Mouse (Mus musculus): ENCODE measurements at regions not wholly inside any gene's neighbourhood (a gene's known extent, or its start where the extent isn't known, plus 50 kb on each side); places are given as distances from the start of the nearest gene placed in this dataset.
"Not testable (repeated sequence)": the region's sequence is repeated elsewhere in the genome, so short reads cannot be mapped to it uniquely, and the experiment has no call there.

DNA sequence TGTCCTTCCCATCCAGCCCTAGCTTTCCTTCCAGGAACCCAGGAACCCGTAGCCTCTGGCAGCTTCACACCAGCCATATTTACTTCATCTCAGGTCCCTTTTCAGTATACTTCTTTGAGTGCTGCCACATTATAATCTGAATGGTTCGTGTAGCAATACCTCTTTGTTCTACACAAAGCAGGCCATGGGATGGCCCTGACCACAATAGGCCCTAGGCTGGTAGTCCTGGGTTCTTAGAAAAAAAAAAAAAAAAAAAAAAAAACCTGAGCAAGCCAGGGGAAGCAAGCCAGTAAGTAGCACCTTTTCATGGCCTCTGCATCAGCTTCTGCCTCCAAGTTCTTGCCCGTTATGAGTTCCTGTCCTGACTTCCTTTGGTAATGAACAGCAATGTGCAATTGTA is 177.6 kb downstream of the Diras2 start:
- Histone ChIP-seq H3K9me3 (peaks cover 8% of the 10 kb centered on the region), H3K9ac (replicated peaks) (no peak overlapping the region)

DNA sequence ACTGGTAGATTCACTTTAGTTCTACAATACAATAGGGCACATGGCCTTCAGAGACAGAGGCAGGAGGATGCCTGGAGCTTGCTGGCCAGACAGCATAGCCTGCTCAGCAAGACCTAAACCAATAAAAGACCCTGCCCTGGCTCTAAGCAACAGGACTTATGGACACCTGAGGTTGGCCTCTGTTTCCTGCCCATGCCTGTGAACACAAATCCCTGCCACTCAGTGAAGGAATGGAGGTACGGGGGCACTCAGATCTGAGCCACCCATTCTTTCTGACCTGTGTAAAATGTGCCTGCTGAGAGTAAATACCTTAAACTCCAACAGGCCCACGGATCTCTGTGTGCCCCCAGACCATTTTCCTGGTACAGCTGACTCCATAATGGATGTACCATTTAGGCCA is 177.1 kb downstream of the Diras2 start:
- Histone ChIP-seq H3K27me3 (no peaks in the 10 kb centered on the region), H3K4me2 (no peak overlapping the region), H3K4me3 (replicated peaks) (no peak overlapping the region), H3K4me1 (replicated peaks) (no peaks in the 10 kb centered on the region), H3K9me3 (peaks cover 8% of the 10 kb centered on the region), H3K36me3 (no peaks in the 10 kb centered on the region), H3K9ac (replicated peaks) (no peak overlapping the region), H3K27ac (no peak overlapping the region)
- ATAC-seq (ENCODE audit: insufficient number of reproducible peaks, insufficient read depth, low FRiP score, low TSS enrichment, low read depth): no peak
- WGBS: 75% methylated on average over 2 of the region's 2 CpGs

More for the DNA sequence above, 177.6 kb downstream of the Diras2 start:
- Histone ChIP-seq H3K36me3 (no peaks in the 10 kb centered on the region), H3K4me1 (replicated peaks) (no peaks in the 10 kb centered on the region), H3K27ac (no peak overlapping the region), H3K4me2 (no peak overlapping the region), H3K4me3 (replicated peaks) (no peak overlapping the region), H3K27me3 (no peaks in the 10 kb centered on the region)
- no peak for ATAC-seq (ENCODE audit: insufficient number of reproducible peaks, insufficient read depth, low FRiP score, low TSS enrichment, low read depth)
- 84% methylated on average over 3 of the region's 3 CpGs for WGBS

DNA sequence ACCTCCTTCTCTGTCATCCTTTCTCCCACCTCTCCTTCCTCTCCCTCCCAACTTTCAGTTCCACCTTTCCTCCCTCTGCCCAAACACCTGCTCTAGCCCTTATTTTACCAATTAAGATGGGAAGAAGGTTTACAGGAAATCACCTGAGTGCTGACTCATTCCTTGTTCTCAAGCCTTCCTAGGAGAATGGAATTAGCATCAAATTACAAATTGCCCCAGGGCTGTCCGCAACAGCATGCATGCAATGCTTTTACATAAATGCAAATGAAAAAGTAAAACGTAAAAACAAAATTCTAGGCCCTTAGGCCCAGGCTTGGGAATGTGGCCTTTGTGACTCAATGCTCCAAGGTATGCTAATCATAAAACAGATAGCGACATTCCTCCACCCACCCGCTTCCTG is 175.2 kb downstream of the Diras2 start:
- not testable (repeated sequence) for ATAC-seq (ENCODE audit: insufficient number of reproducible peaks, insufficient read depth, low FRiP score, low TSS enrichment, low read depth); H3K4me3 ChIP-seq (replicated peaks); H3K27ac ChIP-seq; H3K27me3 ChIP-seq; H3K36me3 ChIP-seq; H3K9ac ChIP-seq (replicated peaks); H3K9me3 ChIP-seq; H3K4me1 ChIP-seq (replicated peaks); H3K4me2 ChIP-seq
- 87% methylated on average over 4 of the region's 4 CpGs for WGBS

DNA sequence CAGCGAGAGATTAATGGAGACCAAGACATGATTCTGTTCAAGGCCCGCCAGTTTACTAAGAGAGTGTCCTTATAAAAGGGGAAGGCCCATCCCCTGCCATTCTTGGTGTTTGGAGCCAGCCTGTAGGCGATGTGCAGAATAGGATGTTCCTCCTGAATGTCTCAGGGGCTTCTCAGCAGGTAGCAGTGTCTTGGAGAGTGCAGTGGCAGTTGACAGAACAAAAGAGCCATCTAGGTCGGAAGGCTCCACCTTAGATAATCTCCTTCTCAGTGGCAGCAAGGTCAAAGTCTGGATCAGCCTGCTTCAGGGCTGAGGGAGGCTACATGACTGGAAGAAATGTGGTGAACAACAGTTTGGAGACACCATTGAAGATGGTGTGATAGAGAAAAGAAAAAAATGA is 171.7 kb downstream of the Diras2 start:
- not testable (repeated sequence) for ATAC-seq (ENCODE audit: insufficient number of reproducible peaks, insufficient read depth, low FRiP score, low TSS enrichment, low read depth); H3K27ac ChIP-seq; H3K4me3 ChIP-seq (replicated peaks); H3K9ac ChIP-seq (replicated peaks); H3K4me1 ChIP-seq (replicated peaks); H3K4me2 ChIP-seq; H3K9me3 ChIP-seq; H3K36me3 ChIP-seq; H3K27me3 ChIP-seq
- WGBS: 80% methylated on average over 4 of the region's 4 CpGs

DNA sequence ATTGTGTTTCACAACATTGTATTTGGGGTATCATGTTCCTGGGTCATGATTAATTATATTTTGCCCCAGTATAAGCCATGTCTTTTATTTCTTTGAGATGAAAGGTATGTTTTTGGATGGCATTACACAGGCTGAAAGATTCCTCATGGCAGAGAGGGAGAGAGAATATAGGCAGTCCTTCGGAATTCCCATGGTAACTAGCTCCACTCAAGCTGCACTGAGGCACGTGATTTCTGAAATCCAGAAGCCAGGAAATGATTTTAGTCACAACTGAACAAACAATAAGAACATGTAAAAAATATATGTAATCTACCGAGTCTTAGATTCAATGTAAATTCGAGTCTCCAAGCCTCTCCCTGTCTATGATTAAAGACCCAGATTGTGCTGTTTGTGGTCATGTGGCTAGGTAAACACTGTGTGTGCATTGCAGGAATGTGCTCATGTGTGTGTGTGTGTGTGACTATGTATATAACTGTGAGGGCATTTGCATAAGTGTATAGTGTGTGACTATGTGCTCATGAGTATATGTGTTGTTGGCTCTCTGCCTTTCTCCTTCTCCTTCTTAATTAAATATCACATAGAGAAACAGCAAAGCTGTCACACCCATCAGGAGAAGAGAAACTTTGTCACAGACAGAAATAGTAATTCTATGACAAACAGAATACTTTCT is 169.8 kb downstream of the Diras2 start:
- no peaks in the 10 kb centered on the region for H3K27me3 ChIP-seq
- no peak overlapping the region for H3K4me3 ChIP-seq (replicated peaks)
- H3K4me1 ChIP-seq (replicated peaks): peaks cover 8% of the 10 kb centered on the region; the same call in 1 of the 2 replicates
- no peak for ATAC-seq (ENCODE audit: insufficient number of reproducible peaks, insufficient read depth, low FRiP score, low TSS enrichment, low read depth)
- no peaks in the 10 kb centered on the region for H3K36me3 ChIP-seq
- no peak overlapping the region for H3K9ac ChIP-seq (replicated peaks)
- peaks cover 8% of the 10 kb centered on the region for H3K9me3 ChIP-seq
- no peak overlapping the region for H3K4me2 ChIP-seq
- 74% methylated on average over 4 of the region's 4 CpGs for WGBS
- H3K27ac ChIP-seq: no peak overlapping the region

DNA sequence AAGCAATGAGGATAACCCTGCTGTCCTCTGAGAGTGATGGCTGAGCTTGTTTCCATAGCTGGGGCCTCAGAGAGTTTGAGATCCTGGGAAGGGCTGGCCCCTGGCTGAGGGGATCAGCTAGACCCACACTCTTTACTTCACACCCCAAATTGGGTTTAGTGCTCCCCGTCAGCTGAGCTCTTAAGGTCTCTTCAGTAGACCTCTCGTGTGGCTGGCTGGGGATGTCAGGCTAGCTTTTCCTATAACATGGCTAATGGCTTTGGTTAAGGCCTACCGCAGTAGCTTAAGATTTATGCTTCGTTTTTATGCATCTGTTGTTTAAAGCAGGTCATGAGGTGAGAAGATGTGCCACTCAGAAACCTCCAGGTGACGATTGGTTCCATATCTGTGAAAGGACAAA is 168.8 kb downstream of the Diras2 start:
- Histone ChIP-seq H3K9me3 (peaks cover 8% of the 10 kb centered on the region), H3K4me3 (replicated peaks) (no peak overlapping the region), H3K27me3 (no peaks in the 10 kb centered on the region), H3K4me2 (no peak overlapping the region), H3K27ac (no peak overlapping the region), H3K9ac (replicated peaks) (no peak overlapping the region), H3K4me1 (replicated peaks) (peaks cover 8% of the 10 kb centered on the region; the same call in 1 of the 2 replicates), H3K36me3 (no peaks in the 10 kb centered on the region)
- no peak for ATAC-seq (ENCODE audit: insufficient number of reproducible peaks, insufficient read depth, low FRiP score, low TSS enrichment, low read depth)
- whole genome bisulfite sequencing: 86% methylated on average over 5 of the region's 5 CpGs

DNA sequence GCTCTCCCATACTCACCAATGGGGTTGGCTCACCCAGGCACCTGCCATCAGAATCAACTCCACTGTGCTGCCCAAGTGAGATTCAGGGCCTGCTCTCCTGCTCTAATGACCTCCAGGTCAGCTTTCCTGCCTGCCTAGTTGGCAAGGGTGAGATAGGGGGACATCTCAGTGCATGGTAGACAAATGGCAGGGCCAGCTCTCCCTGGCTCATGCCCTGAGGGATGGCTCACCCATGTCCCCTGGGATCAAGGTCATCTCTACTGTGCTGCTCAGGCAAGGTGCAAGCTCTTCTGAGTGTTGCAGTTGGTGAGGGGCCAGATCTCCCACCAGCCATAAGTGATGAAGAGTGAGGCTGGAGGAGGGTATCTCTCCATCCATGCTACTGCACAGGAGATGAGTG is 161.2 kb downstream of the Diras2 start:
- no peaks in the 10 kb centered on the region for H3K9me3 ChIP-seq
- H3K4me3 ChIP-seq (replicated peaks): no peak overlapping the region
- ATAC-seq (ENCODE audit: insufficient number of reproducible peaks, insufficient read depth, low FRiP score, low TSS enrichment, low read depth): no peak
- no peaks in the 10 kb centered on the region for H3K27me3 ChIP-seq
- H3K4me1 ChIP-seq (replicated peaks): no peaks in the 10 kb centered on the region
- no peak overlapping the region for H3K4me2 ChIP-seq
- no peaks in the 10 kb centered on the region for H3K36me3 ChIP-seq
- no peak overlapping the region for H3K27ac ChIP-seq
- H3K9ac ChIP-seq (replicated peaks): no peak overlapping the region

DNA sequence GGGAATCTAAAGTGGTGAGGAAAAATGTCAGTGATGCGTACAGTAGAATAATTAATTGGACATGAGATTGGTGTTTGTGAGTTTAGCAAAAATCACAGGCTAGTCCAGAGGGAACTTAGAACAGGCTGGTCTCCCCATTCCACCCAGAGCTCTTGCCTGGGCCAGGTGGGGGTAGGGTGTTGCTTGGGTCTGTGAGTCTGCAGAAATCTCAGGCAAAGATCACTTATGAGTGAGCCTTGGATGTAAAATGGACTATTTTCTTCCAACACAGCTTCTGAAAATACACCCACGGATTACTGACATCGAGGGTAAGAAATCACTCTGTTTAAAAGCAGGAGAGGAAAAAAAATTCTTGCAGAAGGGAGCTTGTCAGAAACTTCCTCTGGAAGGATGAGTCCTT is 159.1 kb downstream of the Diras2 start:
- H3K9me3 ChIP-seq: no peaks in the 10 kb centered on the region
- no peak overlapping the region for H3K4me3 ChIP-seq (replicated peaks)
- H3K27ac ChIP-seq: no peak overlapping the region
- no peak overlapping the region for H3K4me2 ChIP-seq
- H3K27me3 ChIP-seq: no peaks in the 10 kb centered on the region
- 95% methylated on average over 3 of the region's 3 CpGs for WGBS
- no peaks in the 10 kb centered on the region for H3K4me1 ChIP-seq (replicated peaks)
- no peaks in the 10 kb centered on the region for H3K36me3 ChIP-seq
- no peak for ATAC-seq (ENCODE audit: insufficient number of reproducible peaks, insufficient read depth, low FRiP score, low TSS enrichment, low read depth)
- H3K9ac ChIP-seq (replicated peaks): no peak overlapping the region

DNA sequence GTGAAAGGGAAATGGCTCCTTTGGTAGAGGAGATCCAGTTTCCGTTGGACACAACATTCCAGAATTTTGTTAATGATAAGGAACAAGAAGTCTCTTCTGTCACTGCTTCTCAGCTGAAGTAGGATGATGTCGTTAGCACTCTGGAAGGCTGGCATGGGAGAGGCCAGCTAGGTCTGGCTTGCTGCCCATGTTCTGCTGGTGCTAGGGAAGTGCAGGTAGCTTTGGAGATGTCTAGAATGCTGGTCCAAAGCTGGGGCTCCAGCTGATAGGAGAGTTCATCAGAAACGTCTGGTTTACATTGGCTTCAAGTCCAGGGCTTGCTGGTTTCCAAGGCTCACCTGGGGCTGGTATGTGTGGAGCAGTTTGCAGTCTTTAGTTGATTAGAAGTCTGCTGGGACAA is 156.3 kb downstream of the Diras2 start:
- no peak overlapping the region for H3K4me2 ChIP-seq
- no peaks in the 10 kb centered on the region for H3K36me3 ChIP-seq
- H3K4me1 ChIP-seq (replicated peaks): no peaks in the 10 kb centered on the region
- H3K9ac ChIP-seq (replicated peaks): no peak overlapping the region
- no peak for ATAC-seq (ENCODE audit: insufficient number of reproducible peaks, insufficient read depth, low FRiP score, low TSS enrichment, low read depth)
- 68% methylated on average over 3 of the region's 3 CpGs for WGBS
- no peak overlapping the region for H3K27ac ChIP-seq
- H3K27me3 ChIP-seq: no peaks in the 10 kb centered on the region
- no peak overlapping the region for H3K4me3 ChIP-seq (replicated peaks)
- peaks cover 8% of the 10 kb centered on the region; the same call in 1 of the 2 replicates for H3K9me3 ChIP-seq

DNA sequence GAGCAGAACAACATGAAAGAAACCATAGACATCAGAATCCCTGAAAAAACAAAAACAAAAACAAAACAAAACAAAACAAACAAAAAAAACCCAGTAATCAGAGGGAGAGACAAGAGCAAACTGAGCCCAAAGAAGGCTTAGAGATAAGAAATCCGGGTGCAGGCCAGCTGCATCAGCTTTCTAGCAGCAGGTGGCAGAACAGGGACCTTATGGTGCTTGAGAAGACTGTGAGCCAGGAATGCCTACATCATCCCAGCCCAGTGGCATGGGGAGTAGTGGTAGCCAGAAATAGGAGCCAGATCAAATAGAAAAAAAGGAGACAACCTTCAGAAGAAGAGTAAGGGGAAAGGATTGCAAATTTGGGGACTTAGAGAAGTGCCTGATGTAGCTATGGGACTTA is 152.8 kb downstream of the Diras2 start:
- peaks cover 19% of the 10 kb centered on the region; the same call in 1 of the 2 replicates for H3K9me3 ChIP-seq
- WGBS: 69% methylated on average over 1 of the region's 1 CpGs
- no peaks in the 10 kb centered on the region for H3K27me3 ChIP-seq
- H3K36me3 ChIP-seq: no peaks in the 10 kb centered on the region
- H3K4me1 ChIP-seq (replicated peaks): no peaks in the 10 kb centered on the region
- no peak overlapping the region for H3K4me2 ChIP-seq
- no peak for ATAC-seq (ENCODE audit: insufficient number of reproducible peaks, insufficient read depth, low FRiP score, low TSS enrichment, low read depth)
- no peak overlapping the region for H3K4me3 ChIP-seq (replicated peaks)
- no peak overlapping the region for H3K9ac ChIP-seq (replicated peaks)
- H3K27ac ChIP-seq: no peak overlapping the region

DNA sequence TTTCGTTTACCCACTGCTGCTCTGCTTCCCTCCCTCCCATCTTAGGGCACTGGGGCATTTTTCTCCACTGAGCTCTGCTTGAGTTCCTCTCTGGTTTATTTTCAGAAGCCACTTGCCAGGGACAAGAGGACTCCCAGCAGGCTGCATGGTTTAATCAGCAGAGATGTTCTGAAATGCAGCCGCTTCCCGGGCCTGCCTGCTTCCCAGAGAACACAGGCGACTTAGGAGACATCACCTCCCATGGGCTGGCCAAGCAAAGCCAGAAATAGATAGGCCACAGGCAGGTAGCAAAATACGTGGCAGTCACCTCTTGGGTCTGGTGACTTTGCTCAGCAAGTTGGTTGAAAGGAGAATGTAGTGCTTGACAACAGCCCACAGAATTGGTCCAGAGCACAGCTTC is 141.8 kb downstream of the Diras2 start:
- Histone ChIP-seq H3K27me3 (no peaks in the 10 kb centered on the region), H3K4me3 (replicated peaks) (no peak overlapping the region), H3K9me3 (peaks cover 11% of the 10 kb centered on the region; the same call in 1 of the 2 replicates), H3K36me3 (no peaks in the 10 kb centered on the region), H3K9ac (replicated peaks) (no peak overlapping the region), H3K27ac (no peak overlapping the region), H3K4me2 (no peak overlapping the region), H3K4me1 (replicated peaks) (no peaks in the 10 kb centered on the region)
- WGBS: 96% methylated on average over 5 of the region's 5 CpGs
- no peak for ATAC-seq (ENCODE audit: insufficient number of reproducible peaks, insufficient read depth, low FRiP score, low TSS enrichment, low read depth)

DNA sequence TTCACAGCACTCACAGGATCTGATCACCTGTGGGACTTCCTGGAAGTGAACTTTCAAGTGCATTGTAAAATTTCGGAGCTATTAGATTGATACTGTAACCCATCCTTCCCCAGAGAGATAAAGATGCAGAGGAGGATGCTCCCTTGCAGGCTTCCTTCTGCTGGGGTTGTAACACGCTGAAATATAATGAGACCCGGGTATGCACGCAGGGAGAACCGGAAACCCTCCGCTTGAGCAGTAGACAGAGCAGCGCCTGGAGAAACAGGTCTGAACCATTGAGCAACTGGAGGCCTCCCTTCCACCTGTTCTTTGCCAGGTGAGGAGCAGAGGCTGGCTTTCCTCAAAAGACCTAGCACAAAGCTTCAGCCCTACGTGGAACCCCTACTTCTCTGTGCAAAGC is 135.3 kb downstream of the Diras2 start:
- Histone ChIP-seq H3K36me3 (no peaks in the 10 kb centered on the region), H3K4me2 (no peak overlapping the region), H3K9ac (replicated peaks) (no peak overlapping the region), H3K4me3 (replicated peaks) (no peak overlapping the region), H3K27ac (no peak overlapping the region), H3K27me3 (no peaks in the 10 kb centered on the region), H3K4me1 (replicated peaks) (0 out of 2 replicates have a peak, but pooled peaks cover 4% of the 10 kb centered on the region), H3K9me3 (no peaks in the 10 kb centered on the region)
- ATAC-seq (ENCODE audit: insufficient number of reproducible peaks, insufficient read depth, low FRiP score, low TSS enrichment, low read depth): no peak
- WGBS: 84% methylated on average over 8 of the region's 8 CpGs

All from limb, embryonic 12.5 days (tissue).